Mouse (Mus musculus): ENCODE measurements around the gene Pitpna.

GRCm38 (mm10) chr11:75558101-75558500, 29.8 kb upstream of the Pitpna start:
- TF ChIP-seq UBTF (IDR thresholded peaks at IDR 0.05; ENCODE audit: borderline replicate concordance, insufficient read depth, low read depth, low read length): no peak
- TF ChIP-seq CHD1 (IDR thresholded peaks at IDR 0.05; ENCODE audit: low read depth, low read length): no peak

Data from MEL (cell line).